Mouse (Mus musculus) spleen, adult 2 months (tissue): ENCODE measurements around the gene Filip1l.

Experiments used
- CTCF ChIP-seq: fragments of 200-500 bp; IDR thresholded peaks from 2 replicates; pipeline ENCODE4 v1.5.1; 2011; ENCODE audit warnings: mild to moderate bottlenecking, inconsistent platforms; ENCODE audit not compliant: insufficient read depth, insufficient read length, insufficient replicate concordance; ENCODE audit errors: extremely low read depth
- POLR2A ChIP-seq: fragments of 200-500 bp; IDR thresholded peaks from 2 replicates; pipeline ENCODE4 v1.6.1; 2011; ENCODE audit warnings: low read depth, low read length, inconsistent platforms

GRCm38 (mm10) chr16:57553235-57553634, 200.3 kb downstream of the Filip1l start:
- no peak for TF ChIP-seq CTCF
- no peak for TF ChIP-seq POLR2A
